Mouse (Mus musculus) induced T-regulatory cell, adult 2 months (primary cell): Measurements from ENCODE around the gene Dis3l.

Experiments used
- DNase-seq: peaks from one replicate; pipeline ENCODE4 v3.0.0-alpha.2; 2012; ENCODE audit warnings: low read depth

Gene Dis3l

DNA sequence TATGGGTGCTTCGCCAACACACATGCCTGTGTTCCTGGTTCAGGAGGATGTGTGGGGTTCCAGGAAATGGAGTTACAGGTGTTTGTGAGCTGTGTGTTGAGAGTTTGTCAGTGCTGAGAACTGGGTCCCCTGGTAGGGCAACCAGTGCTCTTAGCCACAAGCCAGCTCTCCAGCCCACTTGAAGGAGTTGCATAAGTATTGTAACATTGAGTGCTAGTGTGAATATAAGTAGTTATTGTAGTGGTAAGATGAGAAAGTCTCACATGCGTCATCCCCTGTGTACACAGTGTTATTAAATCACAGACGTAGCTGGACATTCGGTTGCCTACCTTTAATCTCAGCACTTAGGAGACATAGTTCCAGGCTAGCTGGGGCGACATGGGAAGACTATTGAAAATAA, 81.2 kb downstream of the Dis3l start:
- DNase-seq = no peak
